Mouse (Mus musculus) MEL (cell line): ENCODE measurements around the gene Osbpl10. TPM values are rescaled to one million over a fixed set of nuclear protein-coding genes. Genes with fewer than 3 reads are reported as not detected.

Experiments used
- DNase-seq: peaks from one replicate; pipeline ENCODE4 v3.0.0; 2011; ENCODE audit warnings: low read depth, low spot score
- H3K27ac ChIP-seq: 2 replicates; pipeline ENCODE4 v1.5.1; 2012; ENCODE audit warnings: low read depth, mild to moderate bottlenecking, control low read depth, low read length, moderate library complexity; ENCODE audit not compliant: control insufficient read depth
- H3K27me3 ChIP-seq, 2 experiments: fragments of 150-350 bp in 1 of 2; sonication (generic) in 1 of 2; 2 replicates each; pipeline ENCODE4 v1.6.1; 2012; ENCODE audit warnings: low read length in 2 of 2, mild to moderate bottlenecking in 2 of 2, improper control_type of control experiment in 1 of 2, moderate library complexity in 1 of 2; ENCODE audit not compliant: insufficient read depth in 2 of 2, control insufficient read depth in 1 of 2
- H3K36me3 ChIP-seq, 2 experiments: 2 replicates each; pipeline ENCODE4 v1.6.1; 2012 to 2014; ENCODE audit warnings: low read length in 2 of 2, improper control_type of control experiment in 1 of 2, inconsistent platforms in 1 of 2, mild to moderate bottlenecking in 1 of 2; ENCODE audit not compliant: insufficient read depth in 2 of 2, control insufficient read depth in 1 of 2
- H3K4me1 ChIP-seq, 2 experiments: fragments of 150-350 bp in 1 of 2; sonication (generic) in 1 of 2; 2 replicates each; pipeline ENCODE4 v1.6.1; 2012; ENCODE audit warnings: low read length in 2 of 2, improper control_type of control experiment in 1 of 2, mild to moderate bottlenecking in 1 of 2; ENCODE audit not compliant: insufficient read depth in 2 of 2, control insufficient read depth in 1 of 2
- H3K4me3 ChIP-seq, 2 experiments: fragments of 150-350 bp in 1 of 2; sonication (generic) in 1 of 2; 2 replicates each; pipeline ENCODE4 v1.5.1; 2012; ENCODE audit warnings: low read depth in 2 of 2, low read length in 2 of 2, mild to moderate bottlenecking in 2 of 2, moderate library complexity in 2 of 2, control low read depth in 1 of 2, improper control_type of control experiment in 1 of 2; ENCODE audit not compliant: control insufficient read depth in 1 of 2, insufficient read depth in 1 of 2
- H3K79me2 ChIP-seq: 2 replicates; pipeline ENCODE4 v1.6.1; 2012; ENCODE audit warnings: mild to moderate bottlenecking, low read length, moderate library complexity; ENCODE audit not compliant: control insufficient read depth, poor library complexity, insufficient read depth
- H3K9ac ChIP-seq: 2 replicates; pipeline ENCODE4 v1.6.1; 2012; ENCODE audit warnings: low read depth, mild to moderate bottlenecking, control low read depth, low read length, moderate library complexity; ENCODE audit not compliant: control insufficient read depth, poor library complexity, severe bottlenecking
- H3K9me3 ChIP-seq: fragments of 150-350 bp; sonication (generic); replicated peaks from 2 replicates; pipeline ENCODE4 v1.6.1; 2012; ENCODE audit warnings: mild to moderate bottlenecking, low read length, improper control_type of control experiment, moderate library complexity; ENCODE audit not compliant: insufficient read depth
- BHLHE40 ChIP-seq: IDR thresholded peaks from 2 replicates; pipeline ENCODE4 v1.6.1; 2012; ENCODE audit warnings: low read depth, mild to moderate bottlenecking, inconsistent platforms, low read length, improper control_type of control experiment, borderline replicate concordance
- CHD1 ChIP-seq: IDR thresholded peaks from 2 replicates; pipeline ENCODE4 v1.6.1; 2012; ENCODE audit warnings: low read depth, mild to moderate bottlenecking, inconsistent platforms, low read length, improper control_type of control experiment
- CHD2 ChIP-seq: IDR thresholded peaks from 2 replicates; pipeline ENCODE4 v1.6.1; 2011; ENCODE audit warnings: low read length, improper control_type of control experiment
- CTCF ChIP-seq, 3 experiments: IDR thresholded peaks in 2 of 3; conservative IDR thresholded peaks in 1 of 3; 2 replicates each; pipeline ENCODE4 v1.5.1; 2011 to 2012; ENCODE audit warnings: low read length in 3 of 3, low read depth in 2 of 3, mild to moderate bottlenecking in 2 of 3, improper control_type of control experiment in 1 of 3, inconsistent platforms in 1 of 3, mixed read lengths in 1 of 3, moderate library complexity in 1 of 3; ENCODE audit not compliant: control insufficient read depth in 1 of 3, insufficient read depth in 1 of 3, poor library complexity in 1 of 3, severe bottlenecking in 1 of 3
- E2F4 ChIP-seq: IDR thresholded peaks from 2 replicates; pipeline ENCODE4 v1.6.1; 2011; ENCODE audit warnings: low read depth, low read length, improper control_type of control experiment, borderline replicate concordance
- ELF1 ChIP-seq: IDR thresholded peaks from 2 replicates; pipeline ENCODE4 v1.6.1; 2014; ENCODE audit warnings: low read depth, mild to moderate bottlenecking, inconsistent platforms, low read length, improper control_type of control experiment, moderate library complexity
- EP300 ChIP-seq, 2 experiments: IDR thresholded peaks; 2 replicates each; pipeline ENCODE4 v1.6.1; 2011; ENCODE audit warnings: improper control_type of control experiment in 2 of 2, low read length in 2 of 2, low read depth in 1 of 2, mild to moderate bottlenecking in 1 of 2
- HCFC1 ChIP-seq: IDR thresholded peaks from 2 replicates; pipeline ENCODE4 v1.6.1; 2012; ENCODE audit warnings: low read depth, mild to moderate bottlenecking, inconsistent platforms, low read length, improper control_type of control experiment, moderate library complexity
- JUND ChIP-seq: IDR thresholded peaks from 2 replicates; pipeline ENCODE4 v1.6.1; 2011; ENCODE audit warnings: low read depth, mild to moderate bottlenecking, improper control_type of control experiment, low read length
- KAT2A ChIP-seq: conservative IDR thresholded peaks from 2 replicates; pipeline ENCODE4 v1.6.1; 2012; ENCODE audit warnings: low read depth, low read length, improper control_type of control experiment, inconsistent platforms
- MAFK ChIP-seq: IDR thresholded peaks from 2 replicates; pipeline ENCODE4 v1.6.1; 2011; ENCODE audit warnings: low read depth, mild to moderate bottlenecking, low read length, improper control_type of control experiment, borderline replicate concordance
- MAX ChIP-seq: IDR thresholded peaks from 2 replicates; pipeline ENCODE4 v1.6.1; 2011; ENCODE audit warnings: low read length, improper control_type of control experiment
- MAZ ChIP-seq: IDR thresholded peaks from 2 replicates; pipeline ENCODE4 v1.6.1; 2012; ENCODE audit warnings: low read depth, mild to moderate bottlenecking, inconsistent platforms, low read length, improper control_type of control experiment
- MXI1 ChIP-seq: IDR thresholded peaks from 2 replicates; pipeline ENCODE4 v1.6.1; 2011; ENCODE audit warnings: mild to moderate bottlenecking, low read depth, low read length, improper control_type of control experiment
- NELFE ChIP-seq: IDR thresholded peaks from 2 replicates; pipeline ENCODE4 v1.6.1; 2011; ENCODE audit warnings: low read depth, low read length, improper control_type of control experiment
- POLR2A ChIP-seq, 2 experiments: IDR thresholded peaks; 2 replicates each; pipeline ENCODE4 v1.6.1; 2011 to 2012; ENCODE audit warnings: low read length in 2 of 2, mild to moderate bottlenecking in 2 of 2, control low read depth in 1 of 2, improper control_type of control experiment in 1 of 2, low read depth in 1 of 2, moderate library complexity in 1 of 2; ENCODE audit not compliant: control insufficient read depth in 1 of 2, insufficient read depth in 1 of 2, poor library complexity in 1 of 2
- POLR2AphosphoS2 ChIP-seq: IDR thresholded peaks from 2 replicates; pipeline ENCODE4 v1.6.1; 2011; ENCODE audit warnings: low read length, improper control_type of control experiment
- RCOR1 ChIP-seq: IDR thresholded peaks from 2 replicates; pipeline ENCODE4 v1.6.1; 2012; ENCODE audit warnings: low read depth, mild to moderate bottlenecking, inconsistent platforms, low read length, improper control_type of control experiment
- TAL1 ChIP-seq: IDR thresholded peaks from 2 replicates; pipeline ENCODE4 v1.6.1; 2012; ENCODE audit warnings: mild to moderate bottlenecking, inconsistent platforms, low read length, moderate library complexity, mixed read lengths
- UBTF ChIP-seq: IDR thresholded peaks from 2 replicates; pipeline ENCODE4 v1.6.1; 2012; ENCODE audit warnings: low read depth, mild to moderate bottlenecking, inconsistent platforms, low read length, improper control_type of control experiment, moderate library complexity, borderline replicate concordance; ENCODE audit not compliant: insufficient read depth
- USF1 ChIP-seq: IDR thresholded peaks from 2 replicates; pipeline ENCODE4 v1.6.1; 2014; ENCODE audit warnings: low read depth, mild to moderate bottlenecking, inconsistent platforms, low read length, improper control_type of control experiment, moderate library complexity
- ZC3H11A ChIP-seq: IDR thresholded peaks from 2 replicates; pipeline ENCODE4 v1.6.1; 2012; ENCODE audit warnings: low read depth, mild to moderate bottlenecking, inconsistent platforms, low read length, improper control_type of control experiment
- ZKSCAN1 ChIP-seq: IDR thresholded peaks from 2 replicates; pipeline ENCODE4 v1.6.1; 2012; ENCODE audit warnings: low read depth, mild to moderate bottlenecking, inconsistent platforms, low read length, improper control_type of control experiment, moderate library complexity
- ZMIZ1 ChIP-seq: IDR thresholded peaks from 2 replicates; pipeline ENCODE4 v1.6.1; 2012; ENCODE audit warnings: low read depth, mild to moderate bottlenecking, inconsistent platforms, low read length, improper control_type of control experiment, moderate library complexity
- polyA plus RNA-seq, 2 experiments: library from polyadenylated mRNA; stranded (reverse) in 1 of 2; unstranded in 1 of 2; fragments of >175 nt in 1 of 2; fragments of >200 nt in 1 of 2; gene quantifications; 2 replicates each; pipeline versions ENCODE4 v1.2.1 to v1.2.4; 2012; ENCODE audit warnings: low replicate concordance in 2 of 2, low read depth in 1 of 2; ENCODE audit not compliant: insufficient read length in 2 of 2, insufficient read depth in 1 of 2, missing spikeins in 1 of 2
- total RNA-seq: library from RNA; depleted of rRNA; stranded (reverse); fragments of 300-350 nt; gene quantifications from 2 replicates; pipeline ENCODE4 v1.2.3, GENCODE M21; 2012

The Osbpl10 gene
- total and polyA plus RNA-seq, 3 experiments, result not detected

- H3K9me3 ChIP-seq, result no peaks in the 10 kb centered on the region
- H3K27me3 ChIP-seq, result no peaks in the 10 kb centered on the region; a peak in 1 of 4 replicates
- H3K36me3 ChIP-seq, result no peaks in the 10 kb centered on the region
- H3K79me2 ChIP-seq, result no peaks in the 10 kb centered on the region
- TF ChIP-seq POLR2AphosphoS2, result no peak
- no peak for TF ChIP-seq BHLHE40
- TF ChIP-seq NELFE, result no peak
- TF ChIP-seq USF1, result no peak
- TF ChIP-seq POLR2A (IDR thresholded peaks at IDR 0.05; ENCODE audit: control insufficient read depth in 1 of 2, insufficient read depth in 1 of 2, low read depth in 1 of 2, low read length in 2 of 2, poor library complexity in 1 of 2), result no peak
- no peak for TF ChIP-seq MAFK
- TF ChIP-seq ZC3H11A, result no peak
- TF ChIP-seq RCOR1, result no peak
- no peak for TF ChIP-seq ZKSCAN1
- TF ChIP-seq MAX, result no peak
- DNase-seq, result no peak
- H3K4me3 ChIP-seq, result no peak overlapping the region
- no peak overlapping the region for H3K27ac ChIP-seq
- no peaks in the 10 kb centered on the region for H3K4me1 ChIP-seq
- no peak overlapping the region for H3K9ac ChIP-seq
These were observed 222.9 kb downstream of the Osbpl10 start for GRCm38 (mm10) chr9:115201264-115201663.

DNA sequence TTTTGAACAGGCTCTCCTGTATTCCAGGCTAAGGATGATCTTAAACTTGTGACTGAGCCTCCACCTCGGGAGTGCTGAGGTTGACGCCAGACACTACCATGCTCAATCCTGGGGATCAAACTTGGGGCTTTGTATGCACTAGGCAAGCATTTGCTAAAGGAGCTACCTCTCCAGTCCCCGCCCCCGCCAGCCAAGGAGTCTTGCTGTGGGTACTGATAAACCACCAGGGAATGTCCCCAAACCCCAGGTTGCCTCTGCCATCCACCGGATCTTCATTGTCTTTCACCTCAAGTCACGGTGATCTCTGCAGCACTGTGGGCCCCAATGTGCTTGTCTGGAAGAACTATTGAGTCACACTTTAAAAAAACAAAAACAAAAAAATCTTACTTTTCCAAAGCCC lies 224.8 kb downstream of the Osbpl10 start:
- Histone ChIP-seq H3K27me3 (no peaks in the 10 kb centered on the region; a peak in 1 of 4 replicates), H3K4me3 (no peak overlapping the region), H3K27ac (no peak overlapping the region), H3K9ac (no peak overlapping the region), H3K36me3 (no peaks in the 10 kb centered on the region), H3K9me3 (no peaks in the 10 kb centered on the region), H3K4me1 (no peaks in the 10 kb centered on the region), H3K79me2 (no peaks in the 10 kb centered on the region)
- TF ChIP-seq KAT2A (no peak), MAFK (no peak), EP300 (IDR thresholded peaks at IDR 0.05; ENCODE audit: low read depth in 1 of 2, low read length in 2 of 2) (no peak), CTCF (IDR thresholded peaks at IDR 0.05 in 2 of 3, conservative IDR thresholded peaks at IDR 0.05 in 1 of 3; ENCODE audit: control insufficient read depth in 1 of 3, insufficient read depth in 1 of 3, low read depth in 2 of 3, low read length in 3 of 3, poor library complexity in 1 of 3, severe bottlenecking in 1 of 3) (no peak), HCFC1 (no peak), UBTF (no peak)
- no peak for DNase-seq

- DNase-seq, result no peak
- H3K9ac ChIP-seq, result no peak overlapping the region
- TF ChIP-seq E2F4, result no peak
- TF ChIP-seq MAFK, result no peak
- no peak for TF ChIP-seq CHD1
- no peak for TF ChIP-seq KAT2A
- TF ChIP-seq ELF1, result no peak
- no peak for TF ChIP-seq EP300 (IDR thresholded peaks at IDR 0.05; ENCODE audit: low read depth in 1 of 2, low read length in 2 of 2)
- no peak for TF ChIP-seq TAL1
- TF ChIP-seq ZMIZ1, result no peak
- TF ChIP-seq MAZ, result no peak
- no peak for TF ChIP-seq CHD2
- no peak for TF ChIP-seq MXI1
- TF ChIP-seq JUND, result no peak
- no peak for TF ChIP-seq UBTF
- TF ChIP-seq, all 39 proteins: peak for 0
These were observed 227.1 kb downstream of the Osbpl10 start for GRCm38 (mm10) chr9:115205491-115205890.

More at GRCm38 (mm10) chr9:115205491-115205890, 227.1 kb downstream of the Osbpl10 start:
- Histone ChIP-seq H3K36me3 (no peaks in the 10 kb centered on the region), H3K27ac (no peak overlapping the region), H3K4me1 (no peaks in the 10 kb centered on the region), H3K79me2 (no peaks in the 10 kb centered on the region), H3K9me3 (no peaks in the 10 kb centered on the region), H3K27me3 (no peaks in the 10 kb centered on the region; a peak in 1 of 4 replicates), H3K4me3 (no peak overlapping the region)
